Mouse (Mus musculus) kidney, postnatal 25 days (tissue): ENCODE results near the gene A230050P20Rik.

Experiments used
- DNase-seq, 2 experiments: peaks; one replicate each; pipeline ENCODE4 v3.0.0; 2021; ENCODE audit warnings: mixed read lengths in 2 of 2

Gene A230050P20Rik

DNA sequence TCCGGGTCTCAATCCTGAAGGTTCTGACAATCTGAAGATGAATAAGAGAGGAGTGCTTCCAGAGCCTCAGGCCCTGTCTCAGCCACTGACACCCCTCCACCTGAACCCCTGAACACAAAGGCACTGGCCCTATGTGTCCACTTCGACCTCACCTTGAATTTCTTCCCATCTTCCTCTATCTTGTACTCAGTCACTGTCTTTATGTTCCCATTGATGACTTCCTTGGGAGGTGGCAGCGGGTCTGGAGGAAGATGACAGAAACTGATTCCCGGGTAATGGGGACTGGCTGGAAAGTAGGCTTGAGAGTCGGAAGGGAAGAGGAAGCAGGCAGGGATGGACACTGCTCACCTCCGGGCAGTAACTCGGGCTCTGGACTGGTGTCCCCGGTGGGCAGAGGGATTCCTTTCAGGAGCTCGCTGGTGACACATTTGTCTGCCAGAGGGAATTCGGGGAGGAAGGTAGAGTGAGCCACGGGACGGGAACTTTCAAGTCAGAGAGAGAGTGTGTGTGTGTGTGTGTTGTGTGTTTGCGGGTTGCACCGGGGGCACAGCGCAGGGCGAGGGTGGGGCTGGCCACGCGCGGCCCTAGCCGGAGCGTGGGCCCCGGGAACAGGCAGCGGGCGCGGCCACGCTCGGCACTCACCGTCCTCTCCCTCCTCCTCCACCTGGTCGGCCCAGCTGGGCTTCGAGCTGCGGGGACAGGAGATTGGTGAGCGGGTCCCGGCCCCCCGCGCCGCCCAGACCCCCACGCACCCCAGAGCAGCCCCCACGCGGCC is 29.5 kb downstream of the A230050P20Rik start:
- DNase-seq: no peak

DNA sequence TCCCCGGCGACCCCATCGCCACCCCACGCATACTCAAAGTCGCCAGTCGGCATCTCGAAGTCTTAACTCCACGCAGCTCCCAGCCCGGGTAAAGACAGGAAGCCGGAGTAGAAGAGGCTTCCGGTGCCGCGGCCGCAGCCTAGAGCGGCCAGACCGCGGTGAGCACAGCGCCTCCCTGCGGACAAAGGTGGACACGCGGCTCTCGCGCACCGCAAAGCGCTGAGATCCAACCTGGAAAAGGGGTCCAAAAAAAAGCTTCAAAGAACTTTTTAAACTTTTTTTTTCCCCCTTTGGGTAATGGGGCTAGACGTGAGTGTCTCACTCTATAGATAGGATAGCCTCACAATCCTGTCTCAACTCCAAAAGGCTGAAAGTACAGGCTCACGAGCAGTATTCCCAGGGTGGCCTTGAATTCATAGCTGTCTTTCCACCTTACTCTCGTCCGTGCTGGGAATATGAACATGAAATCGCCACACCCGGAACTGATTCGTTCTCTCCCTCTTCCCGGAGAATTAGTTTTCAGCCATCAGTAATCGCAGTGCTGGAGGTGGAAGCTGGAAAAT is 30.1 kb downstream of the A230050P20Rik start, which contains the start of gene Eif3g:
Eif3g (minus strand) TSS at position 113 of the 563 bp plus-strand sequence.
- peak; percentile 87 to 91 for DNase-seq

DNA sequence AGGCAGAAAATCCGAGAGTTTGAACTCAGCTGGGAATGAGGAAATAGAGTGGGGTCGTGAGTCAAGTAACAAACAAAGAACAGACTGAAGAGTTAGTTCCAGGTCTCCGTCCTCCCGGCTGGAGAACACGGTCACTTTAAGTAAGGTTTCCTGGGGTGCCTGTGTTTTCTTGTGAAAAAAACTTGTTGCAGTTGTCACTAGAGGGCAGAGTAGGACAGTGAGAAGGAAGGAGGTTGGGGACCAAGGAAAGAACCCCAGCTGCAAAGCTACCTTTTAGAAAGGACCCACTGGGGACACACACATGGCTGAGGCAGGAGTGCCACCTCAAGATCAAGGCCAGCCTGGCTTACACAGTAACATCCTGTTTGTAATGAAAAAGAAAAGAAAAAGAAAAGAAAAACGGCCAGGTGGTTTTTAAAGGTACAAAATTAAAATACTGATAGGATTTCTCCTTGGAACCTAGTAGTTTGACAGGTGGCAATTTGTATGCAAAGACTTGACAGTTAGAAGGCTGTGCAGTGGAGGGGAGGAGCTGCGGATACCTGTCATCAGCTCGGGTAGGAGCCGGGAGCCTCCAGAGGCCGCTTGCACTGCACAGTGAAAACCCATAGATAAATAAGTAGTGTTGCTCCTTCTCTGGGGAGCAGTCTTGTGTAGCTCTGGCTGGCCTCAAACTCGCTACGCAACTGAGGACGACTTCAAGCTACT is 33.2 kb downstream of the A230050P20Rik start:
- peak in 1 of 2 experiments; percentile 58 for DNase-seq

DNA sequence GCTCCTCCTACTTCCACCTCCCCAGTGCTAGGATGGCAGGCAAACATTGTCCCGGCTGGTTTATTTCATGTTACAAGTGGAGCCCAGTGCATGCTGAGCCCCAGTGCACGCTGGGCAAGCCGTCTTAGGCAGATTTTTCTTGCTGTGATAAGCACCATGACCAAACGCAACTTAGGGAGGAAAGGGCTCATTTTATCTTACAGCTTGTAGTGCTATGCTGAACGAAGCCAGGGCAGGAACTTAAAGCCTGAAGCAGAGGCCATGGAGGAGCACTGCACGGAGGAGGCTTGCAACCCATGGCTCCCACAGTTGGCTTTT is 33.7 kb downstream of the A230050P20Rik start:
- no peak for DNase-seq

DNA sequence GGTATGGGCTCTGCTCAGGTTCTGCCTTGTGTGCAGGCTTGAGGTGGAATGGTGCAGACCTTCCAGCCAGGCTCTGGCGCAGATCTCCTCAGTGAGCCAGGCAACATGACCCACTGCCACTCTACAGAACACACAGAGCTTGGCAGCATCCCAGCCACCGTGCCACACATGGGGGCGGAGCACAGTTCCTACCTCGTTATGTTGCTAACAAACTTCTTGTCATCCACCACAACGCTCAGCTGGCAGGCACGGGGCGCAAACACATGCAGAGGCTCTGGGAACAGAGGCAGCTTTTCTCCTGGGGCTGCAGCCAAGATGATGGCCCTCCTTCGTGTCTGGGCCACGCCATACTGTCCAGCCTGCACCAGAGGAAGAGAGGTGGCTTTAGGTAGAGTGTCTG is 41.5 kb downstream of the A230050P20Rik start:
- DNase-seq: no peak

DNA sequence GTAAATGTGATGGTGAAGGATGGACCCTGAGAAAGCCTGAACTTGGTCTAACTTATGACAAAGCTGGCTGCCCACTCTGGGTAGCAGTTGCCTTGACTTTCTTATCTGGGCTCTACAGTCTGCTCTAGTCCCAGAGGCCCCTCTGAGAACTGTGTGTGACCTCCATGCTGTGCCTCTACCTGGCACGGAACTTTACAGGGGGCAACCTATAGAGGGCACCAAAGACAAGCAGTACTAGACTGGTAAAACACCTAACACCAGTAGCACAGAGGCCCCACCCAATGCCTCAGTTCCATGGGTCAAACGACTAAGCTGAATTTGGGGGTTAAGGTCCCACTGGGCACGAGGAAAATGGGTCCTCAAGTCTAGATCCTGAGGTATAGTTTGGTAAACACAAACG is 47.7 kb downstream of the A230050P20Rik start:
- peak; percentile 54 to 61 for DNase-seq

DNA sequence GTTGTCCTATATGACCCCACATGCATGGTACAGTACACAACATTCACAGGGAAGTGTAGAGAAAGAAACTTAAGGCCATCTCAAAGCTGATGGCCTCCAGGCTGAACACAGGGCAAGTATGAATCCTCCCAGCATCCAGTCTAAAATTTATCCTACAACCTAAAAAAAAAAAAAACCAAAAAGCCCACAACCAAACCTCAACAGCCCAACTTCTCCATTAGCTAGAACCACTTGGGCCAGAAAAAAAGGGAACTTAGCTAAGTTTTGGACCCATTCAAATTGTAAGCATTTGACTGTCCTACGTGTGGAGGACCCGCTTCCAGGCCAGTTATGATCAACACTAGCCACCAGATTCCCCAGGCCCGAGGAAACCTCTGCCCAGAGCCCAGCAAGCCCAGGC is 54.8 kb downstream of the A230050P20Rik start:
- DNase-seq: no peak
